Mouse (Mus musculus) CH12.LX (cell line): ENCODE results near the gene Gm11232. TPM values are rescaled to one million over a fixed set of nuclear protein-coding genes. Genes with fewer than 3 reads are reported as not detected.

ENCODE experiments used
- DNase-seq: peaks from one replicate; pipeline ENCODE4 v3.0.0-alpha.2; 2013; ENCODE audit errors: extremely low read depth
- H3K27ac ChIP-seq: 2 replicates; pipeline ENCODE4 v1.5.1; 2012; ENCODE audit warnings: low read depth, mild to moderate bottlenecking, control low read depth, moderate library complexity; ENCODE audit not compliant: insufficient read depth
- H3K27me3 ChIP-seq: replicated peaks from 2 replicates; pipeline ENCODE3; 2012; ENCODE audit warnings: inconsistent platforms
- H3K36me3 ChIP-seq, 2 experiments: replicated peaks in 1 of 2; 2 replicates each; pipeline versions ENCODE3 to v1.6.1; 2012; ENCODE audit warnings: inconsistent platforms in 1 of 2, low read length in 1 of 2, mild to moderate bottlenecking in 1 of 2, mixed read lengths in 1 of 2, moderate library complexity in 1 of 2; ENCODE audit not compliant: control insufficient read depth in 1 of 2, insufficient read depth in 1 of 2
- H3K4me1 ChIP-seq, 2 experiments: 2 replicates each; pipeline ENCODE4 v1.6.1; 2012; ENCODE audit warnings: inconsistent platforms in 1 of 2, moderate library complexity in 1 of 2; ENCODE audit not compliant: insufficient read depth in 2 of 2, control insufficient read depth in 1 of 2
- H3K4me2 ChIP-seq: 2 replicates; pipeline ENCODE4 v1.6.1; 2012; ENCODE audit warnings: low read depth, mild to moderate bottlenecking, control low read depth; ENCODE audit not compliant: poor library complexity, insufficient read depth, severe bottlenecking
- H3K4me3 ChIP-seq, 3 experiments: fragments of 150-350 bp in 1 of 3; sonication (generic) in 1 of 3; replicated peaks in 1 of 3; 2 replicates each; pipeline versions ENCODE3 to v1.5.1; 2011 to 2012; ENCODE audit warnings: low read depth in 2 of 3, low read length in 2 of 3, mild to moderate bottlenecking in 2 of 3, moderate library complexity in 2 of 3, control low read depth in 1 of 3, improper control_type of control experiment in 1 of 3, inconsistent platforms in 1 of 3, mixed read lengths in 1 of 3; ENCODE audit not compliant: poor library complexity in 1 of 3
- H3K79me2 ChIP-seq: replicated peaks from 2 replicates; pipeline ENCODE4 v1.6.1; 2012; ENCODE audit warnings: mild to moderate bottlenecking, moderate library complexity; ENCODE audit not compliant: control insufficient read depth, poor library complexity, insufficient read depth, severe bottlenecking; ENCODE audit errors: extremely low read depth
- H3K9ac ChIP-seq: 2 replicates; pipeline ENCODE4 v1.6.1; 2012; ENCODE audit warnings: low read depth, mild to moderate bottlenecking, control low read depth, moderate library complexity; ENCODE audit not compliant: insufficient read depth
- H3K9me3 ChIP-seq: replicated peaks from 2 replicates; pipeline ENCODE3; 2012; ENCODE audit warnings: low read length, inconsistent platforms, mixed read lengths
- BHLHE40 ChIP-seq: IDR thresholded peaks from 2 replicates; pipeline ENCODE4 v1.6.1; 2011; ENCODE audit warnings: mild to moderate bottlenecking, low read depth, low read length, improper control_type of control experiment
- CTCF ChIP-seq, 2 experiments: IDR thresholded peaks in 1 of 2; conservative IDR thresholded peaks in 1 of 2; 2 replicates each; pipeline ENCODE4 v1.5.1; 2011 to 2012; ENCODE audit warnings: low read depth in 2 of 2, low read length in 2 of 2, improper control_type of control experiment in 1 of 2, inconsistent platforms in 1 of 2, mild to moderate bottlenecking in 1 of 2, moderate library complexity in 1 of 2
- EP300 ChIP-seq: IDR thresholded peaks from 2 replicates; pipeline ENCODE4 v1.6.1; 2011; ENCODE audit warnings: low read length, improper control_type of control experiment
- GABPA ChIP-seq: IDR thresholded peaks from 2 replicates; pipeline ENCODE4 v1.6.1; 2012; ENCODE audit warnings: low read depth, low read length, improper control_type of control experiment, inconsistent platforms; ENCODE audit not compliant: insufficient replicate concordance
- IRF4 ChIP-seq: IDR thresholded peaks from 2 replicates; pipeline ENCODE4 v1.6.1; 2014; ENCODE audit warnings: low read depth, mild to moderate bottlenecking, inconsistent platforms, low read length, improper control_type of control experiment
- JUN ChIP-seq: IDR thresholded peaks from 2 replicates; pipeline ENCODE4 v1.6.1; 2011; ENCODE audit warnings: low read depth, mild to moderate bottlenecking, low read length, improper control_type of control experiment, moderate library complexity; ENCODE audit not compliant: insufficient read depth
- MAX ChIP-seq: IDR thresholded peaks from 2 replicates; pipeline ENCODE4 v1.6.1; 2011; ENCODE audit warnings: low read length, improper control_type of control experiment
- MAZ ChIP-seq: IDR thresholded peaks from 2 replicates; pipeline ENCODE4 v1.6.1; 2012; ENCODE audit warnings: low read depth, mild to moderate bottlenecking, inconsistent platforms, low read length, improper control_type of control experiment, moderate library complexity
- MEF2A ChIP-seq: IDR thresholded peaks from 2 replicates; pipeline ENCODE4 v1.6.1; 2014; ENCODE audit warnings: low read depth, mild to moderate bottlenecking, inconsistent platforms, low read length, improper control_type of control experiment, borderline replicate concordance
- NELFE ChIP-seq: IDR thresholded peaks from 2 replicates; pipeline ENCODE4 v1.6.1; 2011; ENCODE audit warnings: low read depth, low read length, improper control_type of control experiment
- NRF1 ChIP-seq: IDR thresholded peaks from 2 replicates; pipeline ENCODE4 v1.6.1; 2014; ENCODE audit warnings: low read depth, mild to moderate bottlenecking, inconsistent platforms, low read length, improper control_type of control experiment, moderate library complexity
- POLR2A ChIP-seq: IDR thresholded peaks from 2 replicates; pipeline ENCODE4 v1.6.1; 2011; ENCODE audit warnings: low read depth, mild to moderate bottlenecking, improper control_type of control experiment, low read length
- POLR2AphosphoS2 ChIP-seq: IDR thresholded peaks from 2 replicates; pipeline ENCODE4 v1.6.1; 2011; ENCODE audit warnings: low read depth, low read length, improper control_type of control experiment
- RAD21 ChIP-seq: IDR thresholded peaks from 2 replicates; pipeline ENCODE4 v1.6.1; 2011; ENCODE audit warnings: low read depth, mild to moderate bottlenecking, low read length, improper control_type of control experiment, moderate library complexity
- TCF12 ChIP-seq: IDR thresholded peaks from 2 replicates; pipeline ENCODE4 v1.6.1; 2014; ENCODE audit warnings: low read depth, mild to moderate bottlenecking, inconsistent platforms, low read length, improper control_type of control experiment
- UBTF ChIP-seq: IDR thresholded peaks from 2 replicates; pipeline ENCODE4 v1.6.1; 2012; ENCODE audit warnings: low read depth, mild to moderate bottlenecking, inconsistent platforms, low read length, improper control_type of control experiment, moderate library complexity
- dilution Hi-C: fragments of 300-500 bp; cut with MboI; formaldehyde crosslinking; loops from 2 replicates; pipeline ENCODE4 v1.14.3; 2020; ENCODE audit warnings: low sequenced_read_pairs; ENCODE audit not compliant: extremely low pct_unique_long_range_greater_than_20kb, extremely low pct_ligation_motif_present
- in situ Hi-C: fragments of 300-500 bp; cut with MboI; formaldehyde crosslinking; loops from 3 replicates; pipeline ENCODE4 v1.14.3; 2019; ENCODE audit warnings: low sequenced_read_pairs, low pct_ligation_motif_present, low pct_unique_long_range_greater_than_20kb, mixed read lengths
- polyA plus RNA-seq: library from polyadenylated mRNA; unstranded; fragments of >175 nt; gene quantifications from 2 replicates; pipeline ENCODE4 v1.2.1, GENCODE M21; 2012; ENCODE audit warnings: low read depth; ENCODE audit not compliant: insufficient read length
- total RNA-seq, 2 experiments: library from RNA; depleted of rRNA; stranded (reverse); fragments of 300-350 nt in 1 of 2; fragments of >200 nt in 1 of 2; gene quantifications; 2 replicates each; pipeline ENCODE4 v1.2.3; 2012 to 2014

Gene Gm11232
- total and polyA plus RNA-seq, 3 experiments: not detected

DNA sequence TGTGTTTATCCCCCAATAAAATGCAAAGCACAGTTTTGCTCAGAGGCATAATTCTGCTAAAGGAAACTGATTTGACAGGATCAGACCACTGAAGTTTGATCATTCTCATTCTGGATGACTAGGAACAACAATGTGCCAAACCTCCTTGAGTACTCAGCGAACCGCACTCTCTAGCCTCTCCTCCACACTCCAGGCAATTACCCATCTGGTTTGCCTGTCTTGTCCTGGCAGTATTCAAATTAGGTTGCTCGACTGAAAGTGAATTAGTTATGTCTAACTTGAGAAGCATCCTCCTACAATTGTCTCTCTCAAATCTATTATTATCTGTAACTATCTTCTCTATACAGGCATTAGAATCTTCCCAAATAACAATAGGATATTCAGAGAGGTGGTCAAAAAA lies 22.5 kb downstream of the Gm11232 start:
- no peaks in the 10 kb centered on the region for H3K36me3 ChIP-seq
- no peaks in the 10 kb centered on the region for H3K27me3 ChIP-seq
- H3K4me2 ChIP-seq: no peak overlapping the region
- TF ChIP-seq TCF12 (no peak), CTCF (conservative IDR thresholded peaks at IDR 0.05 in 1 of 2, IDR thresholded peaks at IDR 0.05 in 1 of 2; ENCODE audit: low read depth in 2 of 2, low read length in 2 of 2) (no peak), MEF2A (no peak), GABPA (no peak), POLR2AphosphoS2 (no peak), MAX (no peak), JUN (no peak), RAD21 (no peak), POLR2A (no peak), NELFE (no peak), UBTF (no peak), EP300 (no peak), IRF4 (no peak), NRF1 (no peak), BHLHE40 (no peak), MAZ (no peak)
- H3K4me1 ChIP-seq: no peaks in the 10 kb centered on the region
- peaks cover 18% of the 10 kb centered on the region for H3K9me3 ChIP-seq
- DNase-seq: no peak
- no peaks in the 10 kb centered on the region for H3K79me2 ChIP-seq
- no peak overlapping the region for H3K9ac ChIP-seq
- H3K4me3 ChIP-seq: no peak overlapping the region
- dilution Hi-C loops: no loop called here
- no peak overlapping the region for H3K27ac ChIP-seq
- in situ Hi-C loops: no loop called here

DNA sequence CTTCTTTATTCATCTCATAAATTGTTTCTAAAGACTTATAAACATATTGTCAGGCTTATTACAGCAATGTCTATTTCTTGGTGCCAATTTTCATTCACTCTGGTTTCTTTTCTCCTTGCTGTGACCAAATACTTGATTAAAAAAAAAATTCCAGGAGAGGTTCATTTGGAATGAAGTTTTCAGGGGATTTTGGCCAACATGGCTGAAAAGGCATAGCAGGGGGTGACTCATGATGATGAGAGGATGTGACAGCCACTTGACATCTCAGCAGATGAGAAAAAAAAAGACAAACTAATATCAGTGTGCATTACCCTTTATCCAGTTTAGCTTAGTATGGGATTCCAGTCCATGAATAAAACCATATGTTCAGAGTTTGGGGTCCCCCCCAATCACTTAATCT lies 28.4 kb downstream of the Gm11232 start:
- Histone ChIP-seq H3K79me2 (no peaks in the 10 kb centered on the region), H3K4me1 (no peaks in the 10 kb centered on the region), H3K4me3 (no peak overlapping the region), H3K4me2 (no peak overlapping the region), H3K27ac (no peak overlapping the region), H3K36me3 (no peaks in the 10 kb centered on the region), H3K9me3 (peaks cover 24% of the 10 kb centered on the region), H3K27me3 (no peaks in the 10 kb centered on the region), H3K9ac (no peak overlapping the region)
- dilution Hi-C loops: no loop called here
- no peak for DNase-seq
- in situ Hi-C loops: no loop called here
- TF ChIP-seq BHLHE40 (no peak), IRF4 (no peak)
